Mouse (Mus musculus) spleen, postnatal 14 days (tissue): ENCODE results near the gene Mterf2.

ENCODE experiments used
- DNase-seq, 2 experiments: peaks; one replicate each; pipeline ENCODE4 v3.0.0; 2021 to 2022; ENCODE audit warnings: low spot score in 2 of 2

The Mterf2 gene

GRCm38 (mm10) chr10:85127395-85128287 lies at the start of gene Mterf2:
Gene Mterf2 (minus strand): TSS chr10:85128027.
- peak; percentile 72 to 81 for DNase-seq

- no peak for DNase-seq
Observed at GRCm38 (mm10) chr10:85176640-85177039, 48.8 kb upstream of the Mterf2 start.

- DNase-seq, result no peak
Observed at GRCm38 (mm10) chr10:85165306-85165705, 37.5 kb upstream of the Mterf2 start.

GRCm38 (mm10) chr10:85164791-85165190 lies 37.0 kb upstream of the Mterf2 start:
- no peak for DNase-seq

DNA sequence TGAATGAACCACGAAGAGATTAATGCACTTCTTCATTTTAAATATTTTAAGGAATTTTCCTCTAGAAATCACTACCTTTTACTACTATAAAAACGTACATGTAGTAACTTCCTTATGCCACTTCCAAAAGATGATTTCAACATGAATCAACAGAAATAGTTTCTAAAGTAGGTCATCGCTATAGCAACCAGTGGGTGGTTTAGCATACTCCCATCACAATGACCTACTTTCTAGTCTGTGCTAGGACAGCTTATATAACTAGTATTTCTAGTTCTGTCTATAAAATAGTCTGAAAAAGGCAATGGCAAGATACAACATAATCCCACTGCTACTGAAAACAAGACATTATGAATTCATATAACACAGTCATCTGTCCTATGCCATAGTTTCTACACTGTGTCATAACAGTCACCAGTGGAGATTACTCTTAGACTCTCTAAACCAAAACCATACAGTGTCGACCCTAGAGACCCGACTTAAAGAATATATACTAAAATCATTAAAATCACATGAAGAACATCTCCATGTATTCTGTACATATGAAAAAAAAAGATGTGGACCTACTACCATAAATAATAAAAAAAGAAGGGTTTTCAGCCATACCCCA lies 34.0 kb upstream of the Mterf2 start:
- no peak for DNase-seq

DNA sequence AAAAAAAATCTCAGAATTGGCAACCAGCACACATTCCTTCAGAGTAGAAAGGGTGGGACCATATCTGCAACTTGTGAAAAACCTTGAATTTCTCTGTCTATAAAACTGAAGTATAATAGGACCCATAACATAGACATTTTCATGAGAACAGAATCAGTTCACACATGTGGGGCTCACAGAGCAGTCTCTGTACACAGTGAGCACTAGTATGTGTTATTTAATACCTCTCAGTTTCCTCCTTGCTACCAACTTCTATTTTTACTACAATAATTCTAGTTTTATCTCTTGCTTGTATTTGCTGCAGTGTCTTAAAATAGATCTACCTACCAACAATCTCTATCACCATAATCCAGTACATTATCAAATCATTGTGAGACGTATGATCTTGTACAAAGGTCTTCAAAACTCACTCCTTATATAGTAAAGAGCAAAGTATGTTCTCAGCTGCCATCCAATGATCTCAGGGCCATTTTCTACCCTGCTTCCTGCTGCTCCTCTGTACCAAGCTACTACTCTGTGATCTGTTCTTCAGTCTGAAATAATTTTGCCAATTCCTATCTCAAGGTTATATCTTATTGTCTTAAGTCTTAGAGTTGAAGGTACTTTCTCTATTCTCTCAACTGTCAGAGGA lies 32.3 kb upstream of the Mterf2 start:
- DNase-seq, result no peak

DNA sequence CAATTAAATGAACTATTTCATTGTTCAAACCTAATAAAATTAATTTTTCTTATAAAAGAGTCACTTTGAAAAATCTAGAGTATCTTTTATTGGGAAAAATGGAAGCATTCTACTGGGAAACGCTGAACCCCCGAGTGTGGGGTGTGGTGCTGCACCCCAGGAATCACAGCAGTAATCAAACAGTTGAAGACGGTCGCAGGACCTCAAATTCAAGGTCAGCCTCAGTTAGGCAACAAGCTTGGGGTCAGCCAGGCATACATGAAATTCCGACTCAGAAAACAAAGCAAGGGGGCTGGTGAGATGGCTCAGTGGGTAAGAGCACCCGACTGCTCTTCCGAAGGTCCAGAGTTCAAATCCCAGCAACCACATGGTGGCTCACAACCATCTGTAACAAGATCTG lies 29.6 kb upstream of the Mterf2 start:
- DNase-seq, result no peak

DNA sequence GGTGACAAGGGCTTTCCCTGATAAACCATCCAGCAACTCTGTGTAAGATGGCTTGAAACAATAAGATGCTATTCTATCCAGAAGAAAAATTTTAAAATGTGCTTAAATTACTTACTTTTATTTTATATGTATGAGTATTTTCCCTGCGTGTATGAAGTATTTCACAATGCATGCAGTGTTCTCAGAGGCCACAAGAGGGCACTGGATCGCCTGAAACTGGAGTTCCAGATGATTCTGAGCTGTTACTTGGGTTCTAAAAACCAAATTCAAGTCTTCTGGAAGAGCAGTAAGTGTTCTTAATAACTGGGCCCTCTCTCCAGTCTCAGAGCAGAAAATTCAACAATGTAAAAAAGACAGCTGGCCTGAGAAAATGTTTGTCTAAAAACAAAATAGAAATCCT lies 26.4 kb upstream of the Mterf2 start:
- DNase-seq, result peak in 1 of 2 experiments; percentile 28

DNA sequence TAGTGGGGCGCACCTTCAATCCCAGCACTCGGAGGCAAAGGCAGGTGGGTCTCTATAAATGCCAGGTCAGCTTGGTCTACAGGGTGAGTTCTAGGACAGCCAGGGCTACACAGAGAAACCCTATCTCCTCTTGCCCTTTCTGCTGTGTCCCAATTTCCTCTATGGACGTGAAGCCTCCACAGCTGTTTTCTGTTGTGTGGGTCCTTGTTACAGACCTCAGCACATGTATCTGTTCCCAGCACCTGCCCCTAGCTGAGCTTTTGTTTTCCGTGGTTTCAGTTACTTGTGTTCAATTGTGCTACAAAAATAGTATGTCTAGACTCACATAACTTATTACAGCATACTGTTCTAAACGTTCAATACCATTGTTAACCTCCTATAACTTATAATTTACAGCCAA lies 21.4 kb upstream of the Mterf2 start:
- DNase-seq, result no peak

GRCm38 (mm10) chr10:85146282-85146681 lies 18.5 kb upstream of the Mterf2 start:
- DNase-seq, result no peak

- no peak for DNase-seq
Observed at GRCm38 (mm10) chr10:85141465-85141864, 13.6 kb upstream of the Mterf2 start.

- no peak for DNase-seq
Observed at GRCm38 (mm10) chr10:85136573-85136972, 8.7 kb upstream of the Mterf2 start.

DNA sequence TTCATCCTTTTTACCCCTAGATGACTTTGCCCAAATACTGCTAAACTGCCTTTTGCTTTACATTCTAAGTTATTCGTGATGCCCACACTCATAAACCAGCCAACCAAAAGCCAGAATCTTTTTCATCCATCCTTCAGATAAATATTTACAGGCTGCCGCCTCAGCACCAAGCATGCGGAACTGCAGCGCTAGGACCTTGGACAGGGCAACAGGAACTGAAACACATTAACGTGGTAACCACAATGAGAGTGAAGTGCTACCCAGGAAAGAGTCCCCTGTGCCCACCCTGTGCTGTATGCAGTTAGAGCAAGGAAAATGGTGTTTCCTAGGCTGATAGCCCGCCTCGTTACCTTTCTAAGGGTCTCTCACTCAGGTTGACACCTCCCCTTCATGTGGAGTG lies 626 bp upstream of the Mterf2 start:
- DNase-seq, result peak; percentile 23 to 45

DNA sequence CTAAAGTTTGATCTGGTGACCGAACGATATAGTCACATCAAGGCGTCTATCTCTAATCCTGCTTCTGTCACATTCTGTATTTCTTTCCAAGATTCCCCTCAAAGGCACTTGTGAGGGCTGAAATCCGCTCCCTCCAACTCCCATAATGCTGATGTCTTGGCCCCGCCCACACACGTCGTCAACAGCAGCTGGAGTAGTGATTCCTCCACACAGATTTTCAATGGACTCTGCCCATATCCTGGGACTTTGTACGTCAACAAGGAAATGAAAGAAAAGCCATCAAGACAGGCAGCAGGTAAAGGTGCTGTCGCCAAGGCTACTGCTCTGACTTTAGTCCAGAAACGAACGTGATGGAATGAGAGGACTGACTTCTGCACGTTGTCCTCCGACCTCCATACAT lies 2.6 kb downstream of the Mterf2 start:
- DNase-seq, result no peak

DNA sequence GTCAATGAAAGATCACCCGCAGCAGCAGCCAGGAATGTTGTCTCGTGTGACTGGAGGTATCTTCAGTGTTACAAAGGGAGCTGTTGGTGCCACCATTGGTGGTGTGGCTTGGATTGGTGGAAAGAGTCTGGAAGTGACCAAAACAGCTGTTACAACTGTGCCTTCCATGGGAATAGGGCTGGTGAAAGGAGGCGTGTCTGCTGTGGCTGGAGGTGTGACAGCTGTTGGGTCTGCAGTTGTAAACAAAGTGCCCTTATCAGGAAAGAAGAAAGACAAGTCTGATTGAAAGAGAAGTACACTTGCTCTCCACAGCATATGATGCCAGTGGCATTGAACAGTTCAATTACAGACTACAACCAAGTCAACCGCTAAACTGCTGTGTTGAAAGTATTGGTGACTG lies 13.4 kb downstream of the Mterf2 start:
- DNase-seq, result no peak

DNA sequence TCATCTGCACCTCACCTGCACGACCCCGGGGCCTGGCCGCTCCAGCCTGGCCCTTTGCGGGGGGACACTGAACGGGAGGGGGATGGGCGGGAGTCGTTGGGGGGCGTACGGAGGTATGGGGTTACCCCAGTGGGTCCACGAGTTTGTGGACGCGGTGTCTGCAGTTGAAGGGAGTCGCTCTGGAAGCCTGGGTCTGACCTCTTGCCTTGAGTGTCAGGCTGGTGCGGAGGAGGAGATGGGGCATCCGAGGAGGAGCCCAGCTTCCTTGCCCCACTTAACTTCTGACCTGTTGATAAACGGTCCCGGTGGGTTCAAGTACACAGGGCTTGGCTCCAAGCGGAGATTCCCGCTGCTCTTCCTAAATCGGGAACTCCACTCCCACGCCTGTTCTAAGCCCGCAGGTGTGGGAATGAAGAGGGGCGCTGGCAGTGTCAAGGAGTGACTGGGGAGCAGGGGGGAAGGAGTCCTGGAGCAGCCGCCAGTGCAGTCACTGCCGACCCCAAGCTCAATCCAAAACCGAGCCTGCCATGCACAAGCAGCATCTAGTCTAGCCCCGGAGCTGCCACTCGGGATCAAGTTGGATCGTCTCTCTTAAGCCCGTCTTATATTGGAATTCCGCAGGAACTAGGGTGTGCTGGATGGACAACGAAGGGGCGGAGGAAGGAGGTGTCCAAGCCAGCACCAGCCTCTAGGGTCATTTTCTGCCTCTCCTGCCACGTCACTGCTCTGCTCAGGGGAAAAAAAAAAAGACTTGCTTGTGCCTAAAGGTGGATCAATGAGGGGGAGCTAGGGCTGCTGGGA lies 24.5 kb downstream of the Mterf2 start:
- peak; percentile 8 to 11 for DNase-seq

GRCm38 (mm10) chr10:85102247-85103084 lies 25.4 kb downstream of the Mterf2 start, which contains the start of the genes Fhl4 and Tmem263:
Gene Fhl4 (minus strand): TSS chr10:85102495.
Gene Tmem263 (plus strand): TSS chr10:85102627.
- DNase-seq, result peak; percentile 60 to 70

DNA sequence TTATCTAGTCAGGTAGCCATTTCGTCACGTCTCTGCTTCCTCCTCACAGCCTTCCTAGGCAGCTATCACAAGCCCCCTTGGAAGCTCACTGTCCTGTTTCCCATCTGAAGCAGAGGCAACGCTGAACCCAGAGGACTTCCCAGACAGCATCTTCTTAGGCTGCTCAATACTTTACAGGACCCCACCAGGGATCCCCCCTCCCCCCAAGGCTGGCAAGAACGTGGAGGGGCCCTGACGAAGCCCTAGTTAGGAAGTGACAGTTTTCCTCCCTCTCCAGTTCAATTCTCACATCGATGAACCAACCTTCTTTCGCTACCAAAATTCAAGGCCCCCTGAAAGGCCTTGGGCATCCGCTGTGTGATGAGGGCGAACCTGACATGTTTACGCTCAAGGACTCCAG lies 26.0 kb downstream of the Mterf2 start:
- DNase-seq, result peak in 1 of 2 experiments; percentile 1

GRCm38 (mm10) chr10:85071605-85072152 lies 56.1 kb downstream of the Mterf2 start:
- DNase-seq, result no peak
